Mouse (Mus musculus) embryo, embryonic 10 days (tissue): ENCODE results near the gene Mex3d.
"Not testable (repeated sequence)": the region's sequence is repeated elsewhere in the genome, so short reads cannot be mapped to it uniquely, and the experiment has no call there.

Experiments used
- DNase-seq: peaks from one replicate; pipeline ENCODE4 v3.0.0-alpha.2; 2015; ENCODE audit warnings: low spot score

The Mex3d gene

GRCm38 (mm10) chr10:80356737-80357136, 30.7 kb downstream of the Mex3d start:
- DNase-seq, result no peak

- DNase-seq, result no peak
Observed at GRCm38 (mm10) chr10:80356001-80356682, 31.3 kb downstream of the Mex3d start, which contains the start of gene Plk5. Gene Plk5, plus strand, starts transcription at chr10:80356459.

- DNase-seq, result no peak
Observed at GRCm38 (mm10) chr10:80355431-80355830, 32.0 kb downstream of the Mex3d start.

GRCm38 (mm10) chr10:80352727-80353126, 34.7 kb downstream of the Mex3d start:
- DNase-seq, result no peak

GRCm38 (mm10) chr10:80351896-80352295, 35.6 kb downstream of the Mex3d start:
- DNase-seq, result no peak

GRCm38 (mm10) chr10:80350292-80350691, 37.2 kb downstream of the Mex3d start:
- DNase-seq, result peak; percentile 88

- DNase-seq, result no peak
Observed at GRCm38 (mm10) chr10:80348981-80349380, 38.5 kb downstream of the Mex3d start.

GRCm38 (mm10) chr10:80348244-80348781, 39.1 kb downstream of the Mex3d start, which contains the start of gene Adamtsl5:
Gene Adamtsl5, minus strand, starts transcription at chr10:80348412.
- DNase-seq, result peak; percentile 77

- DNase-seq, result no peak
Observed at GRCm38 (mm10) chr10:80347514-80347967, 39.9 kb downstream of the Mex3d start.

- not testable (repeated sequence) for DNase-seq
Observed at GRCm38 (mm10) chr10:80345929-80346328, 41.5 kb downstream of the Mex3d start.

- peak; percentile 28 for DNase-seq
Observed at GRCm38 (mm10) chr10:80345122-80345521, 42.3 kb downstream of the Mex3d start.

- DNase-seq, result no peak
Observed at GRCm38 (mm10) chr10:80344131-80344661, 43.3 kb downstream of the Mex3d start.

- DNase-seq, result no peak
Observed at GRCm38 (mm10) chr10:80343425-80343895, 44.0 kb downstream of the Mex3d start.

- DNase-seq, result peak; percentile 88
Observed at GRCm38 (mm10) chr10:80342749-80343424, 44.6 kb downstream of the Mex3d start.

- no peak for DNase-seq
Observed at GRCm38 (mm10) chr10:80342305-80342748, 45.1 kb downstream of the Mex3d start.

- no peak for DNase-seq
Observed at GRCm38 (mm10) chr10:80341491-80342304, 45.8 kb downstream of the Mex3d start.

GRCm38 (mm10) chr10:80341026-80341425, 46.4 kb downstream of the Mex3d start:
- DNase-seq, result no peak

GRCm38 (mm10) chr10:80339941-80340750, 47.3 kb downstream of the Mex3d start:
- peak; percentile 90 for DNase-seq

- no peak for DNase-seq
Observed at GRCm38 (mm10) chr10:80336263-80336662, 51.2 kb downstream of the Mex3d start.

GRCm38 (mm10) chr10:80332525-80332989, 54.9 kb downstream of the Mex3d start:
- no peak for DNase-seq
